Mouse (Mus musculus) olfactory bulb, adult 2 months (tissue): ENCODE results near the gene Rala.

Source experiments
- CTCF ChIP-seq: fragments of 200-500 bp; IDR thresholded peaks from 2 replicates; pipeline ENCODE4 v1.5.1; 2012; ENCODE audit warnings: low read depth, mild to moderate bottlenecking, low read length, moderate library complexity; ENCODE audit not compliant: insufficient read depth
- POLR2A ChIP-seq: fragments of 200-500 bp; IDR thresholded peaks from 2 replicates; pipeline ENCODE4 v1.6.1; 2012; ENCODE audit warnings: mild to moderate bottlenecking, low read depth, low read length, moderate library complexity; ENCODE audit not compliant: insufficient read depth

DNA sequence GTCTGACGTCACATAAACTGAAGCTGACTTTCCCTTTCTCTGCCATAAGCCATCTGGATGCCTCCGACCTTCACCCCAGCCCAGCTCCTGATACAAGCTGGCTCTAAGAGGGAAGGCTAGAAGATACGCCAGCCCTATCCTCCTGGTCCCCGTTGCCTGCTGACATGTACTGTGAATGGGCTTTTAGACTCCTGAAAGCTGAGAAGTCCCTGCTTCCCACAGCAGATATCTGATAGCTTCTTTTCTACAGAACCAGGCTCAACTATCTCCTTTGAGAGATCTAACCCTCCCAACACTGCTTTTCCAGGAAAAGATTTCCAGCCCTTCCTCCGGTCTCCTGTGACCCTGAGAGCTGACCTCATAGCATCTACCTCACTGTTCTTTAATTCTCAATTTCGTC is 89.3 kb downstream of the Rala start:
- TF ChIP-seq CTCF (no peak), POLR2A (no peak)
